Mouse (Mus musculus) liver, embryonic 15.5 days (tissue): ENCODE measurements around the gene Brms1l. TPM values are rescaled to one million over a fixed set of nuclear protein-coding genes. Genes with fewer than 3 reads are reported as not detected.

Experiments used
- ATAC-seq: fragments of 200-750 bp; cut with Nextera tagmentation; 2 replicates; pipeline ENCODE4 v1.8.0; 2017; ENCODE audit warnings: moderate number of reproducible peaks, mild to moderate bottlenecking, moderate library complexity; ENCODE audit not compliant: insufficient read depth
- H3K27ac ChIP-seq: fragments of 300-500 bp; sonication (generic); replicated peaks from 2 replicates; pipeline ENCODE4 v1.5.1; 2015; ENCODE audit warnings: mild to moderate bottlenecking, inconsistent platforms
- H3K27me3 ChIP-seq: fragments of 300-500 bp; sonication (generic); 2 replicates; pipeline ENCODE4 v1.6.1; 2015; ENCODE audit warnings: mild to moderate bottlenecking, inconsistent platforms
- H3K36me3 ChIP-seq: fragments of 300-500 bp; sonication (generic); replicated peaks from 2 replicates; pipeline ENCODE4 v1.6.1; 2015; ENCODE audit warnings: moderate library complexity, mild to moderate bottlenecking, inconsistent platforms
- H3K4me1 ChIP-seq: fragments of 300-500 bp; sonication (generic); replicated peaks from 2 replicates; pipeline ENCODE4 v1.6.1; 2015; ENCODE audit warnings: inconsistent platforms
- H3K4me2 ChIP-seq: fragments of 300-500 bp; sonication (generic); 2 replicates; pipeline ENCODE4 v1.6.1; 2015; ENCODE audit warnings: moderate library complexity, mild to moderate bottlenecking, inconsistent platforms
- H3K4me3 ChIP-seq: fragments of 300-500 bp; sonication (generic); replicated peaks from 2 replicates; pipeline ENCODE4 v1.5.1; 2015; ENCODE audit warnings: mild to moderate bottlenecking, inconsistent platforms
- H3K9ac ChIP-seq: fragments of 300-500 bp; sonication (generic); 2 replicates; pipeline ENCODE4 v1.6.1; 2015; ENCODE audit warnings: moderate library complexity, mild to moderate bottlenecking, inconsistent platforms
- H3K9me3 ChIP-seq: fragments of 300-500 bp; sonication (generic); replicated peaks from 2 replicates; pipeline ENCODE4 v1.6.1; 2016; ENCODE audit warnings: inconsistent platforms
- WGBS: fragments of 180-500 bp; shearing (Covaris S2); methylation state at CpG from one replicate; pipeline ENCODE4 v1.1.7; 2015; ENCODE audit warnings: mixed read lengths; ENCODE audit not compliant: insufficient replicate concordance; 5-methylcytosine and 5-hydroxymethylcytosine counted together
- polyA plus RNA-seq: library from polyadenylated mRNA; unstranded; fragments of >200 nt; fragmentation: Nextera tagmentation; extraction: Ambion mirVana; gene quantifications from 2 replicates; pipeline ENCODE4 v1.2.1, GENCODE M21; 2015

Gene Brms1l
- polyA plus RNA-seq, 1 experiment from 2014 or later, result 12.0 TPM

- H3K36me3 ChIP-seq, result no peaks in the 10 kb centered on the region
- H3K4me1 ChIP-seq, result peaks cover 7% of the 10 kb centered on the region
- no peak overlapping the region for H3K27ac ChIP-seq
- WGBS, result 64% methylated on average over 2 of the region's 2 CpGs
- H3K4me3 ChIP-seq, result no peak overlapping the region
- ATAC-seq, result no peak
- no peak overlapping the region for H3K4me2 ChIP-seq
- no peaks in the 10 kb centered on the region for H3K9me3 ChIP-seq
- H3K9ac ChIP-seq, result no peak overlapping the region
- H3K27me3 ChIP-seq, result no peaks in the 10 kb centered on the region
Measured at GRCm38 (mm10) chr12:55825537-55825936, 10.6 kb upstream of the Brms1l start.

DNA sequence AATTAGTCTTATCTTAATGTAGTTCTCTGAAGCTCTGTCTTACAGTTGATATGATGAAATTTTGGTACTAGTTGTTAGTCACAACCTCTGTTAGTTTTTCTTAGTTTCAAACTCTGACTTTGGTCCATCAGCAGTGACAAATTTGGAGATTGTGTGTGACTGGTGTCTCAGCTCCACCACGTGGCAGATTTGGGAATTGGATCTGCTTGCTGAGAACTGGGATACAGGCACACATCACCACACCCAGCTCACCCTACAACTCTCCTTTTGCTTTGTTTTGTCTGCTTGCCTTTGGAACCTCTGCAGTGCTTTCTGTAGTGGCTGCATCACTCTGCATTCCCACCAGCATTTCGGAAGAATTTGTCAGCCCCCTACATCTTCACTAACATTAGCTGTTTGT, 5.0 kb upstream of the Brms1l start:
- Histone ChIP-seq H3K27ac (no peak overlapping the region), H3K27me3 (no peaks in the 10 kb centered on the region), H3K4me2 (no peak overlapping the region), H3K4me3 (no peak overlapping the region), H3K36me3 (no peaks in the 10 kb centered on the region), H3K4me1 (0 out of 2 replicates have a peak, but pooled peaks cover 3% of the 10 kb centered on the region), H3K9me3 (no peaks in the 10 kb centered on the region), H3K9ac (no peak overlapping the region)
- WGBS, result 19% methylated on average over 2 of the region's 2 CpGs
- no peak for ATAC-seq

- Histone ChIP-seq H3K9ac (no peak overlapping the region), H3K9me3 (no peaks in the 10 kb centered on the region), H3K27ac (no peak overlapping the region), H3K4me1 (peaks cover 13% of the 10 kb centered on the region), H3K4me3 (no peak overlapping the region), H3K4me2 (no peak overlapping the region), H3K36me3 (no peaks in the 10 kb centered on the region), H3K27me3 (no peaks in the 10 kb centered on the region)
- no peak for ATAC-seq
Measured at GRCm38 (mm10) chr12:55832961-55833360, 3.2 kb upstream of the Brms1l start.

DNA sequence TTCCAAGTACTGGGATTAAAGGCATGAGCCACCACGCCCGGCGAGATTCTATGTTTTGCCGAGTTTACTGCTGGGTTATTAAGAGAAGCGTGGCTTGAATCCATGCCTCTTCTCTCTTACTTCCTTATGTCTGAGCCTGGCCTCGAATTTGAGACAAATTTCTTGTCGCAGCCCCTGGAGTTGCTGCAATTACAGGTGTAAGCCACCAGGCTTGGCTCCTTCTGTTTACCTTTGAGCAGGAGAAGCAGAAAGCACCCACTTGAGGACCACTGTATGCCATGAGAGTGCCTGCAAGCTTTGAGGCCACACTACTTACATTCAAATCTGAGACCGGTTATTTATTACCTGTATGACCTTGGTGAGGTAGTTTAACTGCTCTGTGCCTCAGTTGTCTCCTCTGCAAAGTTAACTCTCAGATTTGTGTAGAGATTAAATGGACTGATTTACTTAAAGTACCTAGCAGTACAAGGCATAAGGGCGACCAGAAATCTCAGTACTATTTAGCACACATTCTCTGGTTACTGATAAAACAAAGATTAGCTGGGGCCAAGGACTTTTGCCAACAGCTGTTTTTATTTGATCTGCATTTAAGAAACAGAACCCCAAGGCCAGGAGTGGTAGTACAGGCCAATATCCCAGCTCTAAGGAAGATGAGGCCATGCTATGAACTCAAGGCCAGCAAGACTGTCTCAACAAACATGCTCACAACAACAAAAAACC, 2.1 kb upstream of the Brms1l start:
- no peak overlapping the region for H3K9ac ChIP-seq
- no peaks in the 10 kb centered on the region for H3K27me3 ChIP-seq
- no peak overlapping the region for H3K4me2 ChIP-seq
- no peaks in the 10 kb centered on the region for H3K9me3 ChIP-seq
- no peaks in the 10 kb centered on the region for H3K36me3 ChIP-seq
- WGBS, result 53% methylated on average over 9 of the region's 9 CpGs
- H3K27ac ChIP-seq, result no peak overlapping the region
- ATAC-seq, result no peak
- no peak overlapping the region for H3K4me3 ChIP-seq
- peaks cover 18% of the 10 kb centered on the region for H3K4me1 ChIP-seq

DNA sequence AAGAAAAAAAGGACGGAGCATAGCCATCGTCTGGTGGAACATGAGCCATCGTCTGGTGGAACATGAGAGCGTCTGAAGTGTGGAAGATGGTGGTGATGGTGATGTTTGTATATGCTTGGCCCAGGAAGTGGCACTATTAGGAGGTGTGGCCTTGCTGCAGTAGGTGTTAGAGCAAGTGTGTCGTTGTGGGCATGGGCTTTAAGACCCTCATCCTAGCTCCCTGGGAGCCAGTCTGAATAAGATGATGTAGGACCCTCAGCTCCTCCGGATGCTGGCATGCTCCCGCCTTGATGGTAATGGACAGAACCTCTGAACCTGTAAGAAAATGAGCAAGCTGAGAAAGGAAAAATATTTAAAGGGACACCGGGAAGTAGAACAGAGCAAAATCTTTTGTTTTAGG, 1.2 kb upstream of the Brms1l start:
- no peaks in the 10 kb centered on the region for H3K36me3 ChIP-seq
- H3K4me3 ChIP-seq, result no peak overlapping the region
- no peaks in the 10 kb centered on the region for H3K27me3 ChIP-seq
- H3K4me1 ChIP-seq, result peaks cover 18% of the 10 kb centered on the region
- H3K9me3 ChIP-seq, result no peaks in the 10 kb centered on the region
- no peak for ATAC-seq
- 82% methylated on average over 8 of the region's 8 CpGs for WGBS
- H3K27ac ChIP-seq, result no peak overlapping the region
- H3K9ac ChIP-seq, result no peak overlapping the region
- H3K4me2 ChIP-seq, result no peak overlapping the region

- Histone ChIP-seq H3K27ac (peak overlapping the region; percentile 81), H3K4me1 (peaks cover 18% of the 10 kb centered on the region), H3K4me3 (peak overlapping the region; percentile 70), H3K4me2 (peak overlapping the region; percentile 76), H3K9ac (peak overlapping the region; percentile 48), H3K36me3 (no peaks in the 10 kb centered on the region; the same call in 1 of the 2 replicates), H3K27me3 (no peaks in the 10 kb centered on the region), H3K9me3 (no peaks in the 10 kb centered on the region)
- ATAC-seq, result no peak
- WGBS, result under 1% methylated on average over 6 of the region's 6 CpGs
Measured at GRCm38 (mm10) chr12:55835857-55836198, 296 bp upstream of the Brms1l start.

DNA sequence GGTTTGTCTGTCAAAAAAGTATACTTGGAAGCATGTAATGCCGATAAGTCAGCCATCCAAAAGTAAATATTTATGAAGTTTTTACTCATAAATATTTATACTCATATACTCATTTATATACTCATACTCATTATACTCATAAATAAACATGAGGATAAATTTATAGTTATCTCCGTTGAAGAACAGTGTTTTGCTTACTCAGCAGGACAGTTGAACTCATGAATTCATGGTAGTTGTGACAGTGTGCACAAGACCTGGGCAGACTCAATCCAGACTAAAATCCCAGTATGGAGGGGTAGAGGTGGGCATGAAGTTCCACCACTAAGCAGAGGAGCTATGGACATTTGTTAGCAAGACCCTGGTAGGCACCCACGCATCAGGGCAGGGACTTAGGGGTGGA, 1.4 kb downstream of the Brms1l start:
- Histone ChIP-seq H3K9ac (no peak overlapping the region), H3K4me2 (peak overlapping the region; percentile 76), H3K36me3 (peaks cover 13% of the 10 kb centered on the region; the same call in 1 of the 2 replicates), H3K9me3 (no peaks in the 10 kb centered on the region), H3K27ac (no peak overlapping the region), H3K4me3 (peak overlapping the region; percentile 70; the same call in 1 of the 2 replicates), H3K27me3 (no peaks in the 10 kb centered on the region), H3K4me1 (peaks cover 18% of the 10 kb centered on the region)
- 73% methylated on average over 3 of the region's 3 CpGs for WGBS
- no peak for ATAC-seq

GRCm38 (mm10) chr12:55846741-55847140, 10.6 kb downstream of the Brms1l start:
- H3K4me3 ChIP-seq, result no peak overlapping the region
- no peaks in the 10 kb centered on the region for H3K27me3 ChIP-seq
- H3K4me2 ChIP-seq, result no peak overlapping the region
- ATAC-seq, result no peak
- no peak overlapping the region for H3K9ac ChIP-seq
- peaks cover 15% of the 10 kb centered on the region for H3K4me1 ChIP-seq
- WGBS, result 46% methylated on average over 1 of the region's 1 CpGs
- peaks cover 33% of the 10 kb centered on the region for H3K36me3 ChIP-seq
- H3K9me3 ChIP-seq, result no peaks in the 10 kb centered on the region
- no peak overlapping the region for H3K27ac ChIP-seq

DNA sequence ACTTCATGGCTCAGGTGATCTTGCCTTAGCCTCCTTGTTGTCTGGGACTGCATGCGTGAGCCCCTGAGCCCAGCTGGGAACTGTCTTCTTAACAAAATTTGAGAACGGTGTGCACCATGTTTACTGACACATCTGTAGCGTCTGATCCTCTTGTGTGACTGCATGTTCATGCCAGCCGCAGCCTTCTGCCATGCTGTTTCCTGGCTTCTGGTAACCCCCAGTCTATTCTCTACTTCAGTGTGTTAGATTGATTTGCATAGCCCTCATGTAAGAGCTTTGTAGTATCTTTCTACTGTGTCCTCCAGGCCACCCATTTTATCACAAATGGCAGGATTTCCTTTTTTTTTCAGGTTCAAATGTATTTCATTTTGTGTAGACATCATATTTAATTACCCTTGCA, 11.7 kb downstream of the Brms1l start:
- no peaks in the 10 kb centered on the region for H3K9me3 ChIP-seq
- WGBS, result 87% methylated on average over 4 of the region's 4 CpGs
- peaks cover 23% of the 10 kb centered on the region for H3K36me3 ChIP-seq
- ATAC-seq, result no peak
- no peak overlapping the region for H3K4me2 ChIP-seq
- peaks cover 15% of the 10 kb centered on the region for H3K4me1 ChIP-seq
- H3K27me3 ChIP-seq, result no peaks in the 10 kb centered on the region
- no peak overlapping the region for H3K27ac ChIP-seq
- H3K9ac ChIP-seq, result no peak overlapping the region
- H3K4me3 ChIP-seq, result no peak overlapping the region

DNA sequence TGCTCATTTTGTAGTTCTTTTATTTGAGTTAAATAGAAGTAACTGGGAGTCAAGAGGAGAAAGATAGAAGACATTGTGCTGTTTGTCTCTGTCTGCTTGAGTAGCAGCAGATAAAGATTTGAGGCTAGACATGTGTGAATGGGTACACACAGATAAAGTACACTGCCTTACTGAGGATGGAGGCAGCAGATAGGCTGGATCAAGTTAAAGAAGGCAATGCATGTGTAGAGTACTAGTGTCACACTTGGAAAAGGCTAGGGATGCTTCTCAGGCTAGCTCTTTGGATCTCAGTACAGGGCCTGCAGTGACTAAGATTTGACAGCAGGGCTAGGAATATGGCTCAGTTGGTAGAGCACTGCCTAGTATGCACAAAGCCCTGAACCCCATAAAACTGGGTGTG, 14.5 kb downstream of the Brms1l start:
- peak overlapping the region; percentile 24; the same call in 1 of the 2 replicates for H3K27ac ChIP-seq
- peak; percentile 91 for ATAC-seq
- peaks cover 15% of the 10 kb centered on the region for H3K4me1 ChIP-seq
- H3K36me3 ChIP-seq, result peaks cover 21% of the 10 kb centered on the region
- H3K9me3 ChIP-seq, result no peaks in the 10 kb centered on the region
- no peaks in the 10 kb centered on the region for H3K27me3 ChIP-seq
- H3K4me2 ChIP-seq, result no peak overlapping the region
- H3K4me3 ChIP-seq, result no peak overlapping the region
- no peak overlapping the region for H3K9ac ChIP-seq

DNA sequence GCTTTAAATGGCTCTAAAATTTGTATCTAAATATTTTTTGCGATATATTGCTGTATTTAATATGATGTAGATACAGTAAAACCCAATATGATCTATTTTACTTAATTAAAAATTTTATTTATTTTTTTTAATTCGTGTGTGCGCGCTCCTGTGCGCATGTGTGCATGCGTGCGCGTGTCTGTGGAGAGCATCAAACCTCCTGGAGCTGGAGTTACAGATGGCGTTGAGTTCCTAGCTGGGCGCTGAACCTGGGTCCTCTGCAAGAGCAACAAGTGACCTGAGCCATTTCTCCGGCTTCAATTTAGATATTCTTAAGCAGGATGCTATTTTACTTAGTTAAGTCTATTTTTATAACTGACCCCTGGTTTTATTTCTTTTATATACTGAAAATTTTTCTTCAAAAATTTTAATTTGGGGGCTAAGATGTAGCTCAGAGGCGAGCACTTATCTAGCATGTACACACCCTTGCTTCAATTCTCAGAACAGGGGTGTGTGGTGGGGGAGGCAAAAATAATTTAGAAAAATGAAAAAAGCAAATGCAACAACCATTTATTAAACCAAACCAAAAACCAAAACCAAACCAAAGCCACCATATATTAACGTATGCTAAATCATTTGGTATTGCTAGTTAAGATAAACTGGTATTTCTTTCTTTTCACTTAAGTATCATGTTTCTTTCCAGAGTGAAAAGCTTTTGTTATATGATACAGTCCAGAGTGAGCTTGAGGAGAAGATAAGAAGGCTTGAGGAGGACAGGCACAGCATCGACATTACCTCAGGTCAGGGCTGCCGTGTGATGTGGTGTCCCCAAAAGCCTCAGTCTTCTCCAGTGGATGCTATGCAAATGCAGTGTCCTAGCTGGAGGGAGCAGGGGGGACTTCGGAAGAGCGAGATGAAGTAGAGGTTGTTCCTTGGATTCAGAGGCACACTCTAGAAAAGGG, 23.6 kb downstream of the Brms1l start:
- WGBS, result 64% methylated on average over 17 of the region's 17 CpGs
- Histone ChIP-seq H3K9ac (no peak overlapping the region), H3K4me1 (peaks cover 17% of the 10 kb centered on the region), H3K36me3 (peaks cover 46% of the 10 kb centered on the region), H3K4me2 (peak overlapping the region; percentile 14), H3K27me3 (no peaks in the 10 kb centered on the region), H3K4me3 (no peak overlapping the region), H3K27ac (peak overlapping the region; percentile 59), H3K9me3 (no peaks in the 10 kb centered on the region)
- ATAC-seq, result peak; percentile 86
